Mouse (Mus musculus) macrophage (primary cell): ENCODE data around the gene Ssr2. TPM values are rescaled to one million over a fixed set of nuclear protein-coding genes. Genes with fewer than 3 reads are reported as not detected.

Experiments
- polyA plus RNA-seq: library from polyadenylated mRNA; stranded (reverse); fragments of 250-400 nt; gene quantifications from 3 replicates; pipeline ENCODE4 v1.2.4, GENCODE M21; 2018; ENCODE audit warnings: inconsistent platforms

Ssr2 gene
- polyA plus RNA-seq, 1 experiment from 2014 or later = 113 TPM

Other genes starting within 250 kb of the Ssr2 start
- gene Tmem79, start 239.7 kb upstream of the Ssr2 start, polyA plus RNA-seq = 0.13 to 0.59 TPM (median 0.42 TPM) in 3 replicates
- gene Smg5, start 239.6 kb upstream of the Ssr2 start, polyA plus RNA-seq = 14.9 to 23.8 TPM (median 23.6 TPM) in 3 replicates
- gene Paqr6, start 211.3 kb upstream of the Ssr2 start, polyA plus RNA-seq = not detected in 3 replicates
- gene Bglap3, start 203.1 kb upstream of the Ssr2 start, polyA plus RNA-seq = not detected in 3 replicates
- gene Bglap2, start 197.2 kb upstream of the Ssr2 start, polyA plus RNA-seq = not detected in 3 replicates
- not detected in 3 replicates for gene Bglap, start 191.4 kb upstream of the Ssr2 start, polyA plus RNA-seq
- gene Pmf1, start 165.5 kb upstream of the Ssr2 start, polyA plus RNA-seq = 20.9 to 38.7 TPM (median 26.5 TPM) in 3 replicates
- 23.0 to 38.3 TPM (median 30.3 TPM) in 3 replicates for gene Slc25a44, start 150.7 kb upstream of the Ssr2 start, polyA plus RNA-seq
- 7.3 to 33.5 TPM (median 7.7 TPM) in 3 replicates for gene Sema4a, start 114.7 kb upstream of the Ssr2 start, polyA plus RNA-seq
- gene Lmna, start 65.9 kb upstream of the Ssr2 start, polyA plus RNA-seq = 96.7 to 217 TPM (median 105 TPM) in 3 replicates
- gene Mex3a, start 43.5 kb upstream of the Ssr2 start, polyA plus RNA-seq = 0.08 to 0.10 TPM (median 0.10 TPM) in 3 replicates
- gene Rab25, start 27.6 kb upstream of the Ssr2 start, polyA plus RNA-seq = not detected in 3 replicates
- gene Lamtor2, start 22.8 kb upstream of the Ssr2 start, polyA plus RNA-seq = 164 to 206 TPM (median 186 TPM) in 3 replicates
- 26.3 to 31.7 TPM (median 26.5 TPM) in 3 replicates for gene Ubqln4, start 22.1 kb upstream of the Ssr2 start, polyA plus RNA-seq
- gene Arhgef2, start 30.1 kb downstream of the Ssr2 start, polyA plus RNA-seq = 83.0 to 111 TPM (median 86.2 TPM) in 3 replicates
- gene Rxfp4, start 77.3 kb downstream of the Ssr2 start, polyA plus RNA-seq = not detected in 3 replicates
- gene Khdc4, start 109.9 kb downstream of the Ssr2 start, polyA plus RNA-seq = 23.7 to 38.1 TPM (median 25.0 TPM) in 3 replicates
- 63.4 to 99.3 TPM (median 90.4 TPM) in 3 replicates for gene Rit1, start 141.0 kb downstream of the Ssr2 start, polyA plus RNA-seq
- gene Syt11, start 199.3 kb downstream of the Ssr2 start, polyA plus RNA-seq = 6.1 to 6.8 TPM (median 6.2 TPM) in 3 replicates